Mouse (Mus musculus) kidney, postnatal 10 days (tissue): ENCODE measurements around the gene Mep1a.
A peak's percentile ranks its signal among the peaks of the same experiment; 100 is the strongest.
"Not testable (repeated sequence)": the region's sequence is repeated elsewhere in the genome, so short reads cannot be mapped to it uniquely, and the experiment has no call there.

Experiments used
- DNase-seq: peaks from one replicate; pipeline ENCODE4 v3.0.0; 2021; ENCODE audit warnings: mixed read lengths

The Mep1a gene

GRCm38 (mm10) chr17:43502592-43502991 lies at the start of gene Mep1a:
Gene Mep1a (minus strand): TSS chr17:43502812.
- DNase-seq = peak; percentile 52

GRCm38 (mm10) chr17:43551122-43551630 lies 48.6 kb upstream of the Mep1a start:
- no peak for DNase-seq

DNA sequence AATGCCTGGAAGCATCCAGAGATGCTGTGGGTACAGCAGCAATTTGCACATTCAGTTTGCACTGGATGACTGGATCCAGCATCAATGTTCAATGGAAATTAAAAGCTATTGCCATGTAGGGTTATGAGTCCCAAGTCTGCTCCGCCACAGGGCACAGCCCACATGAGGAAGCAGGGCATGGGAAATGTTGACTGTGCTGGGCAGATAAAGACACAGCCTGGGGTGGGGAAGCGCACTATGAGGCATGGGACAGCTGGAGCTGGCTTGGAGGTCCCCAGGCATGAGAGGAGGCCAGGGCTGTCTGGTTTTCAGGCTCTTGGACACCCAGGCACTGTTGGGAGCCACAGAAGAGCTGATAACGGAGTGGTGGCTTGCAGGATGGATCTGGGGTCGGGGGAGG lies 41.4 kb upstream of the Mep1a start:
- DNase-seq = no peak

- DNase-seq = no peak
These were observed 40.9 kb upstream of the Mep1a start, which contains the start of gene Ankrd66 for GRCm38 (mm10) chr17:43543539-43543938. Gene Ankrd66 (minus strand): TSS chr17:43543639.

DNA sequence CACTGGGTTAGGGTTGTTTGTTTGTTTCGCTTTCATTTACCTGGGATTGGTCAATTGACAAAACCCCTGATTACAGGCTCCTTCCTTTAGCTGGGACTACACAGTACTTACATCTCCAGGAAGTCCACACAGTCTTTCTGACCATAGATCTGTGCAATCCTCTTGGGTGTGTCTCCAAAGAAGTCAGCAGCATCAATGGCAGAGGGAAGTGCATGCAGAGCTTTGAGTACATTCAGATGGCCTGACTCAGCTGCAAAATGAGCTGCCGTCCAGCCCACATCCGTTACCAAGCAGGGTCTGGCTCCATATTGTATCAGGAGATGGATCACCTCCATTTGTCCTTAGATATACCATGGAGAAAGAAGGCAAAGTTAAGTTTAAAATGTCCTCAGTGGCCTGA lies 36.2 kb upstream of the Mep1a start:
- no peak for DNase-seq

GRCm38 (mm10) chr17:43536841-43537240 lies 34.2 kb upstream of the Mep1a start:
- not testable (repeated sequence) for DNase-seq

DNA sequence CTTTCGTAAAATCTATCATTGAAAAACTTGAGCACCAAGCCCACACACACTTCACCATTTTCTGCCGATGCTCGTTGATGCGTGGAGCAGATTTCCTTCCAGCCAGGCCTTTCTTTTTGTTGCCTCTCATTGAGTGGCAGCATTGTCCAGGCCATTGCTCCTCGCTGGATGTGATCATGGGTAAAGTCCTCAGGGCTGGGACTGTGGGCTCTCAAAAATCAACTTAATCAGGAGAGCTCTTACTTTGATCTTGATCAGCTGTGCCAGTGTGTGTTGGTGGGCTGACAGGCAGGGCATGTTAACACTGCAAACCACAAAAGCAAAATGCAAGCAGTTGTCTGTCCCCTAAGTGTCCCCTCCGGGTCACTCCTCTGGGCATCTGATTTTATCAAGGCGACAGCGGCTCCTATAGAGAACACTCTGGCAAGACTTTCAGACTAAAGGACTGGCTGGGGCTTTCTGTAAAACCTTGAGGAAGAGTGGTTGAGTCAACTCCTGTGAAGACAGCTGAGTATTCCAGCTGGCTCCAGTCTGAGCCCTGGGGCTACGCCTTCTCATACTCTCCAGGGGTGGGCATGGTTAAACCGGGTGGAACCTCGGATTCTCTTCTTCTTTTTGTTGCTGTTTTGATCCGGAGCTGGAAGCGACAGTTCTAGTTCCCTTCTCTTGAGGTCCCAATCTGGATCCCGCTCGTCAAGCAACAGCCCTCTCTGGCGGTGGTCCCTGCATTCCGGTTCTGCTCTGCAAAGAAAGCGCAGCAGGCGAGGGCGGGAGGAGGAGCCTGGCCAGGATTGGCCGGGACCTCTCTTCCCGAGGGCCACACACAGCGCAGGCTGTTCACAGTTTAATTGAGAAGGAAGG lies 32.0 kb upstream of the Mep1a start:
- peak; percentile 78 for DNase-seq

- no peak for DNase-seq
These were observed 28.6 kb upstream of the Mep1a start for GRCm38 (mm10) chr17:43531192-43531591.

GRCm38 (mm10) chr17:43530507-43530906 lies 27.9 kb upstream of the Mep1a start:
- no peak for DNase-seq

DNA sequence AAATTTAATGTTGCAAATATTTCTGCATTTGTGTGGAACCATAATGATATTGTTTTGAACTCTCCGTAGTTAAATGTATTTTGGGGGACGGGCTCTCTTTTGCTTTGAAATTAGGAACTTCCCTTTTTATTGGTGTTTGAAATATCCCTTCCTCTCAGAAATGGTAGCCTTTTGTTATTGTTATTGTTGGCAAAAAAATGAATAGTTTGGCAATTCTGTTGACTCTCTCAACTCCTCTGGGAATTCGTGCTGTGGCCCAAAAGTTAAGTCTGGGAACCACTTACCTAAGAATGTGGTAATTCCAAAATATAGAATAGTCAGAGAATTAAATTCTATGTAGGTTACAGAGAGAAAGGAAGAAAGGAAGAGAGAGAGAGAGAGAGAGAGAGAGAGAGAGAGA lies 17.6 kb upstream of the Mep1a start:
- no peak for DNase-seq

GRCm38 (mm10) chr17:43518644-43519409 lies 16.2 kb upstream of the Mep1a start:
- peak; percentile 85 for DNase-seq

- no peak for DNase-seq
These were observed 8.2 kb upstream of the Mep1a start for GRCm38 (mm10) chr17:43510782-43511181.

DNA sequence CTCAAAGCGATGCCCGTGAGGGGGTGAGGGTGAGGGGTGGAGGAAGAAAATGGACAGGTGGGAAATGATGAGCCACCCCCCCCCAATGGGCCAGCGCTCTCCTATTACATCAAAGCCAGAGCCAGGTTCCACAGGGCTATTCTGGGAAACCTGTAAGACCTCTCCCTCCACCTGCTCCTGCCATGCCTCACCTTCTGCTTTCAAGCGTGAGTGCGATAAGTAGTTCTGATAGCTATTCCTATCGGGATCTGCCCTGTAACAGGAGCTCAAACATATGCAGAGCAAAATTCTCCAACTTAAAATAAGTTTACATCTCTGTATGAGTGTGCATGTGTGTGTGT lies 2.0 kb upstream of the Mep1a start:
- peak; percentile 17 for DNase-seq

DNA sequence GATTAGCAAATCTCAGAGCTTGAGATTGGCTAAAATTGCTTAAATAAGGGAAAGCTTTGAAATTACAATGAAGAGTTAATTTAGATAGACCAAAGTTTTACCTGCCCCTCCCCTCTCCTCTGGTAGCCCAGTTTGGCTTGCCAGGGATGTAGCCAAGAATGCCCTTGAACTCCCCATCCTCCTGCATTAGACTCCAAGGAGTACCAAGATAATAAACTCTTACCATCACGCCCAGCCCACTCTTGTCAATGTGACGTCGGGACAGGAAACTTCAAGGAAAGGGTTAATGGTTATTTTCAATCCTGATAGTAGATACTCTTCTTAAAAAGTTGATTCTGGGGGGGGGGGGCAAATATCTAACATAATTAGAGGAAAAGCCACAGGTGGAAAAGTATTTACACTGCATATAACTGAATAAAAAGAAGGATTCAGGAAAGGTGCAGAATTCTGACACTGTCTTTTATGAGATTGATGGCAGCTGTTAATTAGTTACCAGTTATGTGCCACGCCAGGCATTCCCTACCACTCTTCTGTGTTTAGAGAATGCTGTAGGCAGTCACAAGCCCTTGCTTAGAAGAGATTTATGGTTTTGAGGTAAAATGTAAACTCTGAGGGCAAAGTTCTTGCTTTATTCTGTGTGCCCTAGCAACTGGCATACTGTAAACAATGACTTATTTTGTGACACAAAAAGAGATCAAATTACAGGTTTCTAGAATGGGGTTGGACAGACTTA lies 1.4 kb upstream of the Mep1a start:
- DNase-seq = peak; percentile 23

DNA sequence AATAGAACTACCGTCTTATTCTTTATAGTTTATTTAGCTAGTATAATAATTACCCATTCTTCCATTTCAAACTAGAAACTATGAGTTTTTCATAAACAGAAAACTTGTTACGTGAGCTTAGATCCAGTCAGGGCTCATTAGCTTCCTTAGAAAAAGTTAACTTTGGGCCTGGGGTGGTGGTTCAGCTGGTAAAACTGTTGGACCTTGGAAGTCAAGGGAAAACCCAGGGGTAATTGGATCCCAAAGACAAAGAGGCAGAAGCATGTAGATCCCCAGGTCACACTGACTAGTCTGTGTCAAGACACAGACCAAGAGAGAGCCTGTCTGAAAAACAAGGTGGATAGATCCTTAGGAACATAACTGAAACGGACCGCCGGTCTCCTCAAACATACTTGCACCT lies 981 bp downstream of the Mep1a start:
- peak; percentile 16 for DNase-seq

GRCm38 (mm10) chr17:43501223-43501622 lies 1.4 kb downstream of the Mep1a start:
- DNase-seq = no peak

- peak; percentile 32 for DNase-seq
These were observed 2.1 kb downstream of the Mep1a start for GRCm38 (mm10) chr17:43500513-43500912.

- DNase-seq = no peak
These were observed 5.1 kb downstream of the Mep1a start for GRCm38 (mm10) chr17:43497521-43497920.

DNA sequence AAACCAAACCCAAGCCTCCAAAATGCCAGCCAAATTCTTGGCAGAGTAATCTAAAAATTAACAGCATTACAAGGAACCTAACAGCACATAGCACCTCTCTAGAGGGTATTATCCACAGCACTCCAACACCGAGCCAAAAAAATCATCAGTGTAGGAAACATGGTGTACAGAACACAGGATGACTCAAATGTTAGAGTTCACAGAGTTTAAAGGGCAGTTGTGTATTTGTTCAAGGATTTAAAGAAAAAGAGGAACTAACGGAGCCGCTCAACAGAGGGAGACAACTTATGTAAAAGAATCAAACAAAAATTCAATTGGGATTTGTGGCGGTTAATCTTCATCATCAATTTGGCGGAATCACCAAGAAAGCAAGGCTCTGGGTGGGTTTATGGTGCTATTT lies 7.1 kb downstream of the Mep1a start:
- no peak for DNase-seq

DNA sequence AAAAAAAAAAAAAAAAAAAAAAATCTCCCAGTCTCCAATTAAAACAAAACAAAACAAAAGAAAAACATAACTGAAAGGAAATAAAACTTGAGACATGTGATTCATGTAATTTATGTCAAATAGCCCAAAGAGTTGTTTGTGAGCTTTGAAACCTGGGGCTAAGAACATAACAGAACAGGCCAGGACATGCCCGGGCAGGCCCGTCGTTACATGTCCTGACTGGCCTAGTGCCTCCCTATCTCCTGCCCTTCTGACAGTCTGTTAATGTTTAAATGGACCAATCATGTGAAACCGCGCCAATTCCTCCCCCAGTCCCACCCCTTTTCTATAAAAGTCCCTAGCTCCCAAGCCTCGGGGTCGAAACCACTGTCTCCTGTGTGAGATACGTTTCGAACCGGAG lies 12.2 kb downstream of the Mep1a start:
- not testable (repeated sequence) for DNase-seq

- no peak for DNase-seq
These were observed 14.0 kb downstream of the Mep1a start for GRCm38 (mm10) chr17:43488439-43489151.

DNA sequence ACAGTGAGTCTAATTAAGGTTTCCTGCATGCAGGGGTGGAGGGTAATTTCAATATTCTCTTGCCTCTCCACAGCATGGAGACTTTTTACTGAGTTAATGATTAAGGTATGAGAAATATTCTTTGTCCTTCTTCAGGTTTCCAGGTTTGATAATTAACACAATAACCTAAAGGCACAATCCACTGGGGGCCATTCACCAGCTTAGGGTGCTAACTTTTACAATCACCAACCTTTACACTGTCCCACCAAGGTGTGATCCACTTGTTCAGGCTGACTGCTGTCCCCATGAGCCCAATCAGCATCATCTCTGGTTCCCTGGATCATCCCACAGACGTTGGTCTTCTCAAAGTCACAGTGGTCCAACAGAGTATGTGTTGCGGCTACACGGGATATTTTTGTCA lies 16.6 kb downstream of the Mep1a start:
- no peak for DNase-seq

GRCm38 (mm10) chr17:43477621-43478020 lies 25.0 kb downstream of the Mep1a start:
- no peak for DNase-seq
